Comparison of ENCODE assay signal across 9 mouse cellular contexts in genomic region chr16:91868943-91869911, GRCm38 (mm10).
A peak's percentile ranks its signal among the peaks of the same experiment; 100 is the strongest.
DNase-seq lines count a peak whose midpoint lies in the region; ATAC-seq and TF ChIP-seq lines count a peak whose summit lies in the region.
"Had no signal": no experiment of that assay in that cellular context is flagged by ENCODE, and none has a peak within 500 bp of the region (broad histone marks: within the 10 kb centered on the region; RNA-seq: fewer than 3 reads in every experiment).

No protein-coding gene starts in this region.

- intact Hi-C loops in gastrocnemius, postnatal 14 days (cut with DNase I; ENCODE audit: low total_unique reads): no loop called here
- intact Hi-C loops in heart, postnatal 25 days (cut with DNase I): no loop called here

- ATAC-seq in megakaryocyte, adult 5-6 weeks (ENCODE audit: poor library complexity, severe bottlenecking): peak; percentile 89
- ATAC-seq: Patski had no signal

- TF ChIP-seq POLR2A in brain, embryonic 14.5 days (IDR thresholded peaks at IDR 0.05; ENCODE audit: borderline replicate concordance, extremely low read depth, insufficient read depth, insufficient read length, poor library complexity, severe bottlenecking): no peak

- DNase-seq in gastrocnemius, postnatal 25 days: peak; percentile 49
- DNase-seq in gastrocnemius, postnatal 14 days: no peak
- DNase-seq in 3T3-L1 (ENCODE audit: low read depth, low spot score): peak; percentile 52
- peak; percentile 40 for DNase-seq in brain, embryonic 14.5 days (ENCODE audit: low read depth)
- peak; percentile 50 for DNase-seq in heart, postnatal 25 days (ENCODE audit: low spot score)
- no peak for DNase-seq in right cerebral cortex, postnatal 14 days
- no peak for DNase-seq in layer of hippocampus, postnatal 36 days

- TF ChIP-seq CTCF in brain, embryonic 14.5 days (IDR thresholded peaks at IDR 0.05; ENCODE audit: borderline replicate concordance, extremely low read depth, insufficient read depth, insufficient read length): no peak

Comparison
In these comparisons a context has a peak if more than half of its experiments do, and no peak if none do; other contexts are left out.
1. DNase-seq: peak in gastrocnemius, postnatal 25 days (single experiment), 3T3-L1 (single experiment), brain, embryonic 14.5 days (single experiment) and heart, postnatal 25 days (single experiment); none in gastrocnemius, postnatal 14 days (single experiment), right cerebral cortex, postnatal 14 days (single experiment) and layer of hippocampus, postnatal 36 days (0 of 2).